In the genomic region with DNA sequence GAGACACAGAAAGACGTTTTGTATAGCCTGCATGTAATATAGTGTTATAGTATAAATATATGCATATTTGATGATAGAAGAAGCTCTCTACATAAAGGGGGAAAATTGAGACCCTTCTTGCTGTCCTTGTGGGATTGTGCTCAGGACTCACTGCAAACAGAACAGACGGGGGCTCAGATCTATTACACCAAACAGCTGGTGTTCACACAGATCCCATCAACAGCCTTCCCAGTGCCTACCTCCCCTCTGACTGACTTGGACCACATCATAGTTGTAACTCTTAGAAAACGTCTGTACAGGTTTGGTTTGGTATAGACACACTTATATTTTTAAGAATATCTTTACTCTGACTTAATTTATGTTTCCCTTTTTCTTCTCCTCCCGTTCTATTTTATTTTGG, we compare ENCODE assay signal across 28 mouse cellular contexts.
DNase-seq lines count a peak whose midpoint lies in the region; ATAC-seq and TF ChIP-seq lines count a peak whose summit lies in the region.
"Had no signal": no experiment of that assay in that cellular context is flagged by ENCODE, and none has a peak within 500 bp of the region (broad histone marks: within the 10 kb centered on the region; RNA-seq: fewer than 3 reads in every experiment).

No protein-coding gene starts in this region.

- DNase-seq in forebrain, embryonic 14.5 days (ENCODE audit: low spot score), result peak; percentile 32
- no peak for DNase-seq in forebrain, embryonic 10.5 days (ENCODE audit: extremely low spot score, low spot score)
- no peak for DNase-seq in layer of hippocampus, adult 2 months (ENCODE audit: low spot score in 2 of 2)
- DNase-seq in layer of hippocampus, adult 11-12 months (ENCODE audit: low spot score), result no peak
- peak; percentile 32 for DNase-seq in brain, embryonic 14.5 days (ENCODE audit: low read depth)
- DNase-seq in forebrain, postnatal 0 days, result no peak
- no peak for DNase-seq in testis, postnatal 14 days (ENCODE audit: low spot score)
- DNase-seq: adrenal gland, postnatal 10 days; adrenal gland, postnatal 36 days; B cell, adult 2 months; cerebellum, adult 11 months; cerebellum, adult 2 months; cerebellum, adult 9-11 months; cerebellum, postnatal 25 days; gastrocnemius, postnatal 14 days; heart, adult 18-20 months; heart, postnatal 14 days; heart, postnatal 4 days had no signal

- no peak overlapping the region for H3K9ac ChIP-seq in forebrain, embryonic 14.5 days (ENCODE audit: low read length)
- H3K9ac ChIP-seq in forebrain, postnatal 0 days, result no peak overlapping the region
- H3K9ac ChIP-seq: embryonic facial prominence, embryonic 12.5 days; embryonic facial prominence, embryonic 15.5 days; heart, embryonic 13.5 days; hindbrain, embryonic 14.5 days had no signal

- H3K27ac ChIP-seq in forebrain, embryonic 14.5 days (ENCODE audit: low read depth, low read length), result no peak overlapping the region
- no peak overlapping the region for H3K27ac ChIP-seq in forebrain, embryonic 10.5 days
- H3K27ac ChIP-seq in layer of hippocampus, adult 2 months, result peak overlapping the region; percentile 52; the same call in 1 of the 2 replicates
- H3K27ac ChIP-seq in forebrain, postnatal 0 days (ENCODE audit: low read depth, low read length), result no peak overlapping the region
- H3K27ac ChIP-seq: embryonic facial prominence, embryonic 12.5 days; embryonic facial prominence, embryonic 15.5 days; heart, embryonic 13.5 days; hindbrain, embryonic 14.5 days; hindbrain, postnatal 0 days had no signal

- no peaks in the 10 kb centered on the region for H3K36me3 ChIP-seq in forebrain, embryonic 14.5 days (ENCODE audit: control insufficient read depth, insufficient read depth, low read length)
- H3K36me3 ChIP-seq in forebrain, embryonic 10.5 days (replicated peaks), result no peaks in the 10 kb centered on the region
- no peaks in the 10 kb centered on the region; the same call in 1 of the 2 replicates for H3K36me3 ChIP-seq in forebrain, postnatal 0 days (ENCODE audit: insufficient read depth)
- H3K36me3 ChIP-seq: embryonic facial prominence, embryonic 12.5 days; embryonic facial prominence, embryonic 15.5 days; G1E; heart, embryonic 13.5 days had no signal

- peak; percentile 57 for ATAC-seq in forebrain, embryonic 14.5 days
- ATAC-seq in forebrain, postnatal 0 days, result peak; percentile 23; the same call in 1 of the 2 replicates
- ATAC-seq: hindbrain, postnatal 0 days; inflammation-experienced regulatory T-cells, adult 6 months; intestine, embryonic 16.5 days; Patski had no signal

- H3K4me2 ChIP-seq in forebrain, embryonic 14.5 days (ENCODE audit: low read length), result no peak overlapping the region
- no peak overlapping the region for H3K4me2 ChIP-seq in forebrain, postnatal 0 days (ENCODE audit: low read depth)
- H3K4me2 ChIP-seq: embryonic facial prominence, embryonic 12.5 days; embryonic facial prominence, embryonic 15.5 days; heart, embryonic 13.5 days; hindbrain, embryonic 14.5 days had no signal

- TF ChIP-seq CTCF in layer of hippocampus, adult 2 months (conservative IDR thresholded peaks at IDR 0.05), result no peak
- TF ChIP-seq CTCF in brain, embryonic 14.5 days (IDR thresholded peaks at IDR 0.05; ENCODE audit: borderline replicate concordance, extremely low read depth, insufficient read depth, insufficient read length), result no peak
- no peak for TF ChIP-seq CTCF in forebrain, postnatal 0 days (IDR thresholded peaks at IDR 0.05; ENCODE audit: low read depth)

- no peaks in the 10 kb centered on the region for H3K27me3 ChIP-seq in forebrain, embryonic 14.5 days (replicated peaks; ENCODE audit: control insufficient read depth, insufficient read depth, low read length)
- H3K27me3 ChIP-seq in forebrain, embryonic 10.5 days (ENCODE audit: poor library complexity, severe bottlenecking), result no peaks in the 10 kb centered on the region
- no peaks in the 10 kb centered on the region for H3K27me3 ChIP-seq in forebrain, postnatal 0 days (ENCODE audit: insufficient read depth, low read length)
- H3K27me3 ChIP-seq: CH12.LX; embryonic facial prominence, embryonic 12.5 days; embryonic facial prominence, embryonic 15.5 days; heart, embryonic 13.5 days; Patski had no signal

- no peak overlapping the region for H3K4me3 ChIP-seq in forebrain, embryonic 14.5 days (ENCODE audit: low read depth, low read length)
- no peak overlapping the region for H3K4me3 ChIP-seq in forebrain, embryonic 10.5 days
- no peak overlapping the region for H3K4me3 ChIP-seq in layer of hippocampus, adult 2 months
- H3K4me3 ChIP-seq in forebrain, postnatal 0 days (ENCODE audit: low read depth, low read length), result no peak overlapping the region
- H3K4me3 ChIP-seq: embryonic facial prominence, embryonic 12.5 days; embryonic facial prominence, embryonic 15.5 days; heart, embryonic 13.5 days had no signal

- no peaks in the 10 kb centered on the region for H3K4me1 ChIP-seq in forebrain, embryonic 14.5 days (ENCODE audit: control insufficient read depth, insufficient read depth, low read length)
- H3K4me1 ChIP-seq in forebrain, embryonic 10.5 days, result no peaks in the 10 kb centered on the region
- H3K4me1 ChIP-seq in forebrain, postnatal 0 days (ENCODE audit: insufficient read depth), result no peaks in the 10 kb centered on the region
- H3K4me1 ChIP-seq: embryonic facial prominence, embryonic 12.5 days; embryonic facial prominence, embryonic 15.5 days had no signal

- no peaks in the 10 kb centered on the region for H3K9me3 ChIP-seq in forebrain, embryonic 14.5 days (replicated peaks; ENCODE audit: control insufficient read depth, low read length)
- no peaks in the 10 kb centered on the region for H3K9me3 ChIP-seq in forebrain, embryonic 10.5 days
- no peaks in the 10 kb centered on the region for H3K9me3 ChIP-seq in forebrain, postnatal 0 days (ENCODE audit: low read length)
- H3K9me3 ChIP-seq: embryonic facial prominence, embryonic 12.5 days; embryonic facial prominence, embryonic 15.5 days; G1E; heart, embryonic 13.5 days had no signal

- TF ChIP-seq POLR2A in brain, embryonic 14.5 days (IDR thresholded peaks at IDR 0.05; ENCODE audit: borderline replicate concordance, extremely low read depth, insufficient read depth, insufficient read length, poor library complexity, severe bottlenecking), result no peak

- WGBS in forebrain, embryonic 14.5 days, result 50% methylated on average over 4 of the region's 4 CpGs
- WGBS in forebrain, embryonic 10.5 days, result 75% methylated on average over 4 of the region's 4 CpGs
- 46% methylated on average over 4 of the region's 4 CpGs for WGBS in forebrain, postnatal 0 days

Comparison
In these comparisons a context has a peak if more than half of its experiments do, and no peak if none do; other contexts are left out.
1. DNase-seq: peak in forebrain, embryonic 14.5 days (single experiment) and brain, embryonic 14.5 days (single experiment); none in forebrain, embryonic 10.5 days (single experiment), layer of hippocampus, adult 2 months (0 of 2), layer of hippocampus, adult 11-12 months (single experiment), forebrain, postnatal 0 days (single experiment) and testis, postnatal 14 days (single experiment).